Mouse (Mus musculus) CD4-positive, CD25-positive, alpha-beta regulatory T cell, adult 4 months (primary cell): ENCODE results near the gene Hacd3. TPM values are rescaled to one million over a fixed set of nuclear protein-coding genes. Genes with fewer than 3 reads are reported as not detected.
A peak's percentile ranks its signal among the peaks of the same experiment; 100 is the strongest.
"Not testable (repeated sequence)": the region's sequence is repeated elsewhere in the genome, so short reads cannot be mapped to it uniquely, and the experiment has no call there.

Experiments
- ATAC-seq: one replicate; pipeline ENCODE4 v1.8.0; 2017
- polyA plus RNA-seq, 2 experiments: library from polyadenylated mRNA; unstranded; fragments of 100-300 nt; shearing (Covaris generic); gene quantifications; one replicate each; pipeline ENCODE4 v1.2.1; 2017

The Hacd3 gene
- polyA plus RNA-seq: 100 to 1,000 TPM; 133 to 142 TPM

DNA sequence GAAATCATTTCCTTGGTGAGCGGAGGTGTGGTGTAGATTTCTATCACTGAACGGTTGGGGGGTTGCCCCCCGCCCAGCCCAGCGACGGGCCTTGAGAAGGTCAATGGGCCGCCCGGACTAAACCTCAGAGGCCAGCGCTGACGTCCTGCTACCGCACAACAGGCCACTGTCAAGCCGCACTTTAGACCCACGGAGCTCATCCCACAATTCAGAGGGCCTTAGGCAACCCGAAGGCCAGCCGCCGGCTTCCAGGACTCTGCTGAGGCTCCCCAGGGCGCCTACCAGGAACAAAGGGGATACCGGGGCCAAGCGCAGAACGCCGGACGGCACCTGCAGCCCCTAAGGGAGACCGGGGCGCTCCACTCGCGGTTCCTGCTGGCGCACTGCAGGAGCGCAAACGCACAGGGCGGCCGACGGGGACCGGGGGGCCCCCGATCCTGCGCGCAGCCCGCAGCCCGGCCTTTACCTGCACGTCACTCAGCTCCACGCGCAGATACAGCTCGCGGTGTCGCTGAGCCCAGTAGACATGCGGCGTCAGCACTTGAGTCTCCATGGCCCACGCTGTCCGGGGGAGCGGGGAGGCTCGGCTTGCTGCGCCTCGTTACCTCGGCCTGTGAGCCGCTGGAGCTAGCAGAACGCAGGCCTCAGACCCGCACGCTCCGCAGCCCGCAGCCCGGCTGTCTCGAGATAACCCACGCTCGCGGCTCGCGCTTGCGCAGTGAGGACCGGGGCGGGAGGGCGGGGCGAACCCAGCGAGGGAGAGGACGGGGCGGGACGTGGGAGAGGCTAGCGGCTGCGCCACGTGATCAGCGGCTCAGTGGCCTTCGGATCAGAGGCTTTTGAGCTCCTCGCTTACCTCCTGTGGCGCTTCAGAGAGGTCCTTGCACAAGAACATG is at the start of gene Hacd3:
Gene Hacd3 (minus strand): TSS at position 703 of the 896 bp plus-strand sequence.
- peak; percentile 52 for ATAC-seq

DNA sequence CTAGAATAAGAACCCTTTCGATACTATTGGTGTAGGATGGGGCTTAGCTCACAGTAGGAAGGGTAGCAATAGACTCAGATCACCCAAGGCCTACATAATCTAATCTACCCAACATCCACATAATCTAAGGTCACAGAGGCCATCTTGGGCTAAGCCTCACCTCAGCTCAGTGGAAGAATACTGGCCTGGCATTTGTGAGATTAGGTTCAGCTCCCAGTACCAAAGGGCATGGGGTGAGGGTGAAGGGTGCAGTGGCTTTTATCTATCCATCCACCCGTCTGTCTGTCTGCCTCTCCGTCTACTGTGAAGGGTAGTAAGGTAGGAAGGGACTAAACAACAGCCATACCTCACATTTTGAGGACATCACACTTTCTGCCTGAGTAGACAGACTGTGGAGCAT is 49.1 kb upstream of the Hacd3 start:
- no peak for ATAC-seq

DNA sequence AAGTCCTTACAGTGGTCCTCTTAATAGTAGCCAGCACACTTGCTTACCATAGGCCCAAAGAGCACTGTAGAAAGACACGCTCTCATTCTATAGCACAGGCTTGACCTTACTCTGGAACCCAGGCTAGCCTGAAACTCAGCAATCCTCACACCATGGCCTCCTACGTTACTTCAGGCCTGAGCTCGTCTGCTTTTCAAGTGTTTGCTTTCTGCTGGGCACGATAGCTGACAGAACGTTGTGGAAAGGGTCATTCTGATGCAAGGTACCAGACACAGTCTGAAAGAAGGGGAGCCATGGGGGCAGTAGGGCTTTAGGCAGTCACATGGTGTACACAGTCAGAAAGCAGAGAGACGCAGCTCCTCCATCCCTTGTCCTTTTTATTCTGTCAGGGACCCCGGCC is 42.8 kb upstream of the Hacd3 start:
- ATAC-seq: no peak

DNA sequence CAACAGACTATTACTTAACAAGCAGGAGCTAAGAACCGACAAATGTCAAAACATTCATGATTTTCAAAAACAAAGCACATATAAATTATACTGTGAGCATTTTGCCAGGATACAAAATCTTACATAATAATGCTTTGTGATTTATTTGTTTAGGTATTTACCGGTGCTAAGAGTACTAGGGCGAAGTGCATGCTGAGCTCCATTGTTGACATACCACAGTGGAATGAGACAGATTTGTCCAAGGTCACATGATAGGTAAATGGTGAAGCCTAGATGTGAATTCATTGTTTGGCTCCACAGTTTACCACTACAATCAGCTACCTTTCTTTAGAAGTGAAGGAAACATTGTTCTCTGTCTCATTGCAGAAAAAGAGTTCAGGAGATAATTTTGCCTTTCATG is 29.5 kb upstream of the Hacd3 start:
- no peak for ATAC-seq

DNA sequence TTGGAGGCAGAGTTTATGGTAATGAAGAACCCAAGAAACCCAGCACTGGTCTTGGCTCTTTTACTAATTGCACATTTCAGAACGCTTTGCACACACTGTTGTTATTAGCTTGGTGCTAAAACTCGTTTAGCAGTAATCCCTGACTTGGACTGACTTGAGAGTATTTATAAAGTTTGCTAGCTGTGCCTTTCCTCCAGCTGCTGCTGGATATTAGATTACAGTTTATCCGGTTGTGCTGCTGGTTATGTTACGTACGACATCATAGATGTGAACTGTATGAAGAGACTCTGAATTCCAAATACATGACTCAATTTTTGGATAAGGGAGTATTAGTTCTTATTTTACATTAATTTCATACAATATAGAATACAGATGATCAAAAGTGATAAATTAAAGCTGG is 27.9 kb upstream of the Hacd3 start:
- ATAC-seq: no peak

DNA sequence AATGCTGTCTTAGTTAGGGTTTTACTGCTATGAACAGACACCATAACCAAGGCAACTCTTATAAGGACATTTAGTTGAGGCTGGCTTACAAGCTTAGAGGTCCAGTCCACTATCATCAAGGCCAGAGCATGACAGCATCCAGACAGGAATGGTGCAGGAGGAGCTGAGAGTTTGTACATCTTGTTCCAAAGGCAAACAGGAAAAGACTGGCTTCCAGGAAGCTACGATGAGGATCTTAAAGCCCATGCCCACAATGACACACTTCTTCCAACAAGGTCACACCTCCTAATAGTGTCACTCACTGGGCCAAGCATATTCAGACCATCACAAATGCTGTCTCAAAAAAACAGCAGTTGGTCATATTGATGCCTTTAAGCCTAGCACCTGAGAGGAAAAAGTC is 25.5 kb upstream of the Hacd3 start:
- no peak for ATAC-seq

DNA sequence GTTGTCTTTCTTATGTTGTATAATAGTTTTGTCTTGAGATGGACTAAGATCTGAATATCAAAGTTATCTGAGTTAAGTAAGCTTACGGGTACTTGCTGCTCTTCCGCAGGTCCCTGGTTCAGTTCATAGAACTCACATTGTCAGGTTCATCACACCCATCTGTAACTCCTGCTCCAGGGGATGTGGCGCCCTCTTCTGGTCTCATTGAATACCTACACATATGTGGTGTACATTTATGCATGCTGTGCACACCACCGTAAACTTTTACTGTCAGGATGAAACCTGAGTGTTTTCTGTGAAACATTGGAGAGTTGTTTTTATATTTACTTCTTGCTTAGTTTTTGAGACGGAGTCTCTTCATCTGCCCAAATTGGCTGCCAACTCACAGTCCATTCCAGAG is 19.9 kb upstream of the Hacd3 start:
- no peak for ATAC-seq

DNA sequence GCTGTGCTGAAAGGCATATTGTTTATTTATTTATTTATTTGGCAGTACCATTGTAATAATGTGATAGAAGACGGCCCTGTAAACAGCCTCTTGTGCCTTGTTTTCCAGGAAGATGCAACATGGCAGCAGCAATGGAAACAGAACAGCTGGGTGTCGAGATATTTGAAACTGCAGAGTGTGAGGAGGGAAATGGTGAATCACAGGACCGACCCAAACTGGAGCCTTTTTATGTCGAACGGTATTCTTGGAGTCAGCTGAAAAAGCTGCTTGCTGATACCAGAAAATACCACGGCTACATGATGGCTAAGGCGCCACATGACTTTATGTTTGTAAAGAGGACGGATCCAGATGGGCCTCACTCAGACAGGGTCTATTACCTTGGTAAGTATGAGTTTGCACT is 15.4 kb upstream of the Hacd3 start:
- no peak for ATAC-seq

DNA sequence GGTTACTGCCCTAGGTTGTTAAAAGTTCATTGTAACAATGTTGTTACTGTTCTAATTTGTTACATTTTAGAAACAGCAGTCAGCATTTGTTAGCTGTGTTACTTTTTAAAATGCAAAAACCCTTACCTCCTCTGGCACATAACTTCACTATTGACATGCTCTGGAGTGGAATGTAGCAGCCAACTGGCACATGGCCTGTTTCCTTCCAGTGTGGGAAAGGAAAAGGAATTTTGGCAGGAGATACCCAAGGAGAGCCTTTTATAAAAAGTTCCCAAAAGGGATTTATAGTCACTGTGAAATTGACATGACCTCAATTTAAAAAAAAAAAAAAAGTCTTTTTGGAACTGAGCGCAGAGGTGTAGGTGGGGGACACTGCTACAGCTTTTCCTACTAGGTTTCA is 15.0 kb upstream of the Hacd3 start:
- no peak for ATAC-seq

DNA sequence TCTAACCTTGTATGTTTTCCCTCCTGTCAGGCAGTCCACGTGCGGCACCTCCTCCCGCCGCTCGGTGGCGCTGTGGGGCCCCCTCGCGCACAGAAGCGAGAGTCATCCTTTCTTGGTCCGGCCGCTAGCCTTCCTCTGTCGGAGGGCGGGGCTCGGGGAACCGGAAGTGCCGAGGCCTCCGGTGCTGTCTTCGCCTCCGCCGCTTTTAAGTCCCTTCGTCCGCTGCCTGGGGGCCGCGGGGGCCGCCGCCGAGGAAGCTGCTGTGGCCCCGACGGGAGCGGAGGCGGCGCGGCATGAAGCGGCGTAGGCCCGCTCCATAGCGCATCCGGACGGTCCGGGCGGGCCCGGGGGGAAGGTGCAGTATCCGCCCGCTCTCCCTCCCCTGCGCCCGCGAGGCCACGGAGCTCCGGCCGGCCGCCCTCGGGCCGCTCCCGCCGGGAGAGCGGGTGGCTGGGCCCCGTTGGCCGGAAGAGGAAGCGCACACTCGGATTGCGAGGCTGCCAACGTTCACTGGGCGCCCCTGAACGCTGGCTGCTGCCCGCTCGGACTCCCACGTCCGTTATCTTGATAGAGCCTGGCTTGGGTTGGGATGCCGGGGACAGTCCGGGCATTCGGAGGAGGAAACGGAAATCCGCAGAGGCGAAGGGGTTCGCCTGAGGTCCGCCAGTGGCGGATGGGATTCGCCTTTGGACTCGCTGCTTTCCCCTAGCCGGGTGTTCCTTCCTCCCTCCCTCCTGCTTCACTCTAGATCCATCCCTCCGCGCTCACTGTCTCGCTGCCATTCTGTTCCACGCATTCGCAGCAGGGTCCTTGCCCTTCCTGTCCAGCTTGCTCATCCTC is 11.0 kb upstream of the Hacd3 start, which contains the start of gene Dpp8:
Gene Dpp8 (plus strand): TSS at position 146 of the 840 bp plus-strand sequence.
- ATAC-seq: peak; percentile 92

DNA sequence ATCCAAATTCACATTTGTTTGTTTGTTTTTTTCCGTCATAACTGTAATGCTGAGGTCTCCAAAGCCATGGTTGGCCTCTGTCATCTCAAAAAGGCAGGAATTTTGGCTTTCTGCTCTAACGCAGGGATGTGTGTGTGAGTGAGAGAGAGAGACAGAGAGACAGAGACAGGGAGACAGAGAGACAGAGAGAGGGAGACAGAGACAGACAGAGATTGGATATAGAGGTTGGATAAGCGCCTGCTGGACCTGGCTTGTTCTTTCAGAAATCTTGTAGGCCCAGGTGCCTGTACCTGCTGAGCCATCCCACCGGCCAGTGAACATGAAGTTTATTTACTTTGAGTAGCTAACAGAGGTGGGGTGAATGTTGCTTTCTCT is 10.4 kb upstream of the Hacd3 start:
- ATAC-seq: peak; percentile 20

DNA sequence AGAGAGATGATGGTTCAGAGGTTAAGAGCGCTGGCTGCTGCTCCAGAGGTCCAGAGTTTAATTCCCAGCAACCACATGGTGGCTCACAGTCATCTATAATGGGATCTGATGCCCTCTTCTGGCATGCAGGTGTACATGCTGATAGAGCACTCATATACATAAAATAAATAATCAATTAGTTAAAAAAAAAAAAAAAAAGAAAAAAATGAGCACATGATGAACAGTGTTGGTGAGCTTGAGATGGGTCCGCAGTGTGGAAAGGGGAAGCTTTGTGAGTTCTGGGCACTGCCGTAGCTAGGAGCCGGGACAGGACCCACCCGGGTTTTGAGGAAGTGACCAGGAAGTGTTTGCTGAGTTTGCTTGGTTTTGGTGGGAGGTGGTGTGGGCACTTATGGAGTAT is 9.9 kb upstream of the Hacd3 start:
- ATAC-seq: not testable (repeated sequence)

DNA sequence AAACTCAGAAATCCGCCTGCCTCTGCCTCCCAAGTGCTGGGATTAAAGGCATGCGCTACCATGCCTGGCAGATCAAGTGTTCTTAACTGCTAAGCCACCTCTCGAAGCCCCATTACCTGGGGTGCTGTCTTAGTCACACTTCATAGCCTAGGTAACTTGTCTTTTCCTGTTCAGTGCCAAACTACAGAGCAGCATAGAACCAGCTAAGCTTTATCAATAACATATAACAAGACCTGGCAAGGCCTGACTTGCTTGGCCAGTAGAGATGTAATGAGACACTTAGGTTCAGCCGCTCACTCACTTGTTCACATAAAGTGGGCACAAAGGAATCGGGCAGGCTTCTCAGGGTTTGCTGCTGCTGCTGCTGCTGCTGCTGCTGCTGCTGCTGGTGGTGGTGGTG is 6.8 kb upstream of the Hacd3 start:
- no peak for ATAC-seq

DNA sequence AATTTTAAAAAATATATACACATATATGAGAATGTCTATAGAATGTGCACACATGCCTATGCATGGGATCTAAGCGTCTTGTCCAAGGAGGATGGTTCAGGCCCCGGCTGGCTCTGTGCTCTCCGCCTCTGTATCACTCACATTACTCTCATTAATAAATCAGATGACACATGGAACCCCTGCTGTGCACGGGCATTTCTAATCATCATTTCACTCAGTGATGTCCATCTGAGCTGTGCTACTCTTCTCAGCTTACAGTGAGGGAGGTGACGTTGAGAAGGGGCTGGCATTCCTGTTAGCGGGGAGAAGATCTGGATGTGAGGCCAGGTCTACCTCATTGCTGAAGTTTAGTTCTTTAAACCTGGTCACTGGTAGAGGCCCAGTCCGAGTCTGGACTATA is 5.7 kb upstream of the Hacd3 start:
- ATAC-seq: no peak

DNA sequence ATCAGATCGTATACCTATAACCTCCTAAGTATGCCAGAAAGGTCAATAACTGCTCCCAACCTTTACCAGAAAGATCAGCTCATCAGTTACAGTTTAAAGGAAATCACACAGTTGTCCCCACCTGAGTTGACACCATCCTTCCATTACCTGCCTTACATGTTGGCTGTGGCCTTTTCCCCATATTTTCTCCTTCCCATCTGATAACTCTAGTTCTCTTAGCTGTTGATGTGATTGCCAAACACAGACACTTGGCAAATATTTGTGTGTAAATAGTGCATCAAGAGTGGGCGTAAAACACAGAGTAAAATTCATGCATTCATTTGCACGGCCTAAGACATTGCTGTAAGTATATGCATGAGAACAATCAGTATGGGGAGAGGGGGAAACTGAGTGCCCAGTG is 2.0 kb upstream of the Hacd3 start:
- no peak for ATAC-seq

DNA sequence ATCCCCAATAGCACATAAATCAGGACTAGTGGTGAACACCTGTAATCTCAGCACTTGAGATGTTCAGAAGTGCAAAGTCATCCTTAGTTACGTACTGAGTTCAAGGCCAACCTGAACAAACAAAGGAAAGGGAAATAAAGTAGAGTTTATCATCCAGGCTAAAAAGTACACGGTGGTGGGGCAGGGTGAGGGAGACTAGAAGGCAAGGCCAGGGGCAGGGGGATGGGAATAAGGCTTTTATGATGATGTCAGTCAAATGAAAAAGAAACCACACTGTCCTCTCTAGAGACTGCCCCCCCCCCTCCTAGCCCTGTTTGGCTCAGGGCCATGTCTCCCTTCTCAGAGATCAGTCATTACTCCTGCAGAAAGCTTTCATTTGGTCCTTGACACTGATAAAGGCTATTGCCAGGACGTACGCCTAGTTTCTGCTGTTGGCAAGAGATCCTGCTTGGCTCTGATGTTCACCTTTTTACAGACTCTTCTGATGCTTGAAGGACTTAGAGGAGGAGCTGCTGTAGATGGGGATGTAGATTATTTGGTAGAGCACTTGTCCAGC is 1.2 kb upstream of the Hacd3 start:
- no peak for ATAC-seq

DNA sequence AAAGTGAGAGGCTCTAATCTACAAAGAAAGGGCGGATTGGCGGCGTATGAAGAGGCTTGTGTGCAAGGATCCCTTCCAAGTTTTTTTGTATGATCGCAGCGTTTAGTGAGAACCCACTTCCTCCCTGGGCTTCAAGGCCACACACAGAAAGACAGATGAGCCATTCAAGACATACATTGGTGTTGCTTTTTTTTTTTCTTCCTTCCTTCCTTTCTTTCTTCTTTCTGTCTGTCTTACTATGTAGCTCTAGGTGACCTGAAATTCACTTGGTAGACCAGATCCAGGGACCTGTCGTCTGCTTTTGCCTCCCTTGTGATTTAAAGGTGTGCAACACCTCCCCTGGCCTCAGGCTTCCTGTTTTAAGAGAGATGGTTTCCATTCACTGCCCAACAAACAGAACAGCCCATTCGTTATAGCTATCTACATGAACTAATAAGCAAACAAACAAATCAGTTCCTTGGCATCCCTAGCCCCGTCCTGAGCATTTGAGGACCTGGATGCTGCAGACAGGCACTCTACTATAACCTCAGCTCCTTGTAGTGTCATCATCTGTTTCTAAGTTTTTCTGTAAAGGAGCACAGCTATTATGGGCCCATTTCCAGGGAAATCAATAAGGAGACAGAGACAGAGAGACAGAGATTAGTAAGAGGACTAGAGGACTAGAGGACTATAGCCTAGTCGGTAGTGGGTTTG is 540 bp upstream of the Hacd3 start:
- ATAC-seq: peak; percentile 70

DNA sequence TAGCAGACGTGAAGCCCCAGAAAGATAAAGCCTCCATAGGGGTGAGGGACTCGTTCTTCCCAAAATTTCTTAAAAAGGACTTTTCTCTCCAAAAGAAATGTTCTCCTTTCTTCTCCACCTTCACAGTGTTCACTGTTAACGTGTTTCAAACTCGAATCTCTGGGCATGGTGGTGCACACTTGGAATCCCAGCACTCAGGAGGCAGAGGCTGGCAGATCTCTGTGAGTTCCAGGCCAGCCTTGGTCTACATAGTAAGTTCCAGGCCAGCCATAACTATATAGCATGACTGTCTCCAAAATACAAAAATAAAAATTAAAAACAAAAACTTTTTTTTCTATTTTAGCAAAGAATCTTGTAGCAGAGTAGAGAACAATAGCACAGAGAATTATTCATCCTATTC is 1.4 kb downstream of the Hacd3 start:
- ATAC-seq: no peak

DNA sequence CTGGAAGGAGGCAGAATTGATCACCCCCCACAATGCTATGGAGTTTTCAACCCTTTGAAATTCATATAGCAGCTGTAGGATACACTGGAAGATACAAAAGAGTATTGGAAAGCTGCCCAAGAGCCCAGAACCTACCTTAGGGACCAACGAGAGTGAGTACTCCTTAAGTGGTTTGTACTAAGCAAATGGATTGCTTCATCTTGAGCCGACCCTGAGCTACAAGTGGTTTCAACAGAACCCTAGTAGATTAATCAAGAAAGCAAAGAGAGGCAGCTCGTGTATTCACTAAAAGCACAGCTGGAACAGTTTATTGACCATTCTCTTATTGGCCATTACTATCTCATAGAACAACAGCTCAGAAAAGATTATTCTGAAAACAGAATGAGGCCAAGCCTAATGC is 2.3 kb downstream of the Hacd3 start:
- no peak for ATAC-seq

DNA sequence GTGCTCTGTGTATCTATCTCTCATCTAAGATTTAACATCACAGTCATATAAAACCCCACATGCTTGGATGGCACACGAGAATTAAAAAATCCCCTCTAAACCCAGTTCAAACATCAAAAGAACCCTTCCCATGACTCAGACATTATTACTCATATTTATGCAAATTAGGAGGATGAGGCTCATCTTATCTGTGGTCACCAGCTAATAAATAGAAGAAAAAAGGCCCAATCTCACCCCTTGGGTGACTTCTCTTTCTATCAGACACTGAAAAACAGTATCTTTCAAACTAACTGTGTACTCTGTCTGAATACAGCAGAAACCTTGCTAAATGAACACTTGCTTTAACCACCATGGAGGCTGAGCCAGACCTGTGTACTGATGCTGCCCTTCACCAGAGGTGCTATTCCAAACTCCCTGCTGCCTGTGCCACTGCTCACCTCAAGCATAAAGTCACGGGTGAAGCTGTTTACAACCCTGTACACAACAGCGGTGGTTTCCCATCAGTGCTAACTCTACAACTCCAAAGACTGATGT is 2.8 kb downstream of the Hacd3 start:
- peak; percentile 56 for ATAC-seq

DNA sequence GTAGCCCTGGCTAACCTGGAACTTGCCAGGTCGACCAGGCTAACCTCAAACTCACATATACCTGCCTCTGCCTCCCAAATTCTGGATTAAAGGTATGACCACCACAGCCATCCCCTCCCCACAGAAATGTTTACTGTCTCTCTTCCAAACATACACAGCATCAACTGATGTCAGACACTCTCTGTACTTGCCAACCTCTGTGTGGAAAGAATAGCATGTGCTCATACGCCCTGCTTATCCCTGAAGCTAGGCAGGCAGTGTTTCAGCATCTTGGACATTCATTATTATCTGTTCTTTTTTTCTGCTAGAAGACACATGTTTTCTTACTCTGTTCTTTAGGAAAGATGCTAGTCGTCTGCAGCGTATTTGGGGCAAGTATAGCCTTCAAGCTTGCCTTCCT is 3.6 kb downstream of the Hacd3 start:
- ATAC-seq: no peak

DNA sequence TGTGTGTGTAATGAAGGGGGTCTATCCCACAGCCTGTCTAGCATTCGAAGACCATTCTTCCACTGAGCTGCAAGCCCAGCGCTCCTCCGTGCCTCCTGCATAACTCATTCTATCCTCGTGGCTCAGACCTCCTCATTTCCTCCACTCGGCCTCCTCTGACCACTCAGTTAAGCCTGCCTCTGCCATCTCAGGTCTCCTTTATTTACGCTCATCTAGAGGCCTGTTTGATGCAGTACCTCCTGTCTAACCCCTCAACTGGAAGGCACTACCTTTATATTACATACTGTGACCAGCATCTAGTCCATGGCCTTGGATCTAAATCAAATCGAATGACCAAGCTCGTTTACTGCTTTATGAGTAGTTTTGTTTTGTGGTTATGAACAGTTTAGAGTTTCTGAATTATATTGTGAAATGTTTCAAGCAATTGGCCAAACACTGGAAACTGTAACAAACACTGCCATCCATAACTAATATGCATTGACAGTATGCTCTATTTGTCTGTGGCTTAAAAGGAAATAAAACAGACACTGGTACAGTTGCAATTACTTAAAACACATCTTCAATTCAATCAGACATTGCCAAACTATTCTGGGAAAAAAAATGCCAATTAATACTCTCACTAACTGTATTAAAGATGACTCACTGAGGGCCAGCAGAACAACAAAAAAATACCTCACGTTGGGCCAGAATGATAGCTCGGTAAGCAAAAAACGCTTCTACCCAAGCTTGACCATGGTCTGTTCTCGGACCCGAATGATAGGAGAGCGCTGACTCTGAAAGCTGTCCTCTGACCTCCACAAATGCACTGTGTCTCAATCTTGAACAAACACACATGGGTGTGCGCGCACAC is 4.3 kb downstream of the Hacd3 start:
- no peak for ATAC-seq
